Mouse (Mus musculus) heart, postnatal 0 days (tissue): ENCODE results near the gene Med25. TPM values are rescaled to one million over a fixed set of nuclear protein-coding genes. Genes with fewer than 3 reads are reported as not detected.

ENCODE experiments used
- ATAC-seq: fragments of 200-750 bp; cut with Nextera tagmentation; 2 replicates; pipeline ENCODE4 v1.8.0; 2017; ENCODE audit warnings: low read depth, moderate number of reproducible peaks, moderate library complexity; ENCODE audit not compliant: insufficient read depth
- DNase-seq: peaks from one replicate; pipeline ENCODE4 v3.0.0-alpha.2; 2016; ENCODE audit warnings: low spot score
- H3K27ac ChIP-seq: fragments of 300-500 bp; sonication (generic); 2 replicates; pipeline ENCODE4 v1.5.1; 2014; ENCODE audit warnings: low read depth, mild to moderate bottlenecking
- H3K27me3 ChIP-seq: fragments of 300-500 bp; sonication (generic); 2 replicates; pipeline ENCODE4 v1.6.1; 2014; ENCODE audit warnings: low read length, mixed read lengths; ENCODE audit not compliant: control insufficient read depth, insufficient read depth
- H3K36me3 ChIP-seq: fragments of 300-500 bp; sonication (generic); replicated peaks from 2 replicates; pipeline ENCODE4 v1.6.1; 2014; ENCODE audit warnings: low read length, mixed read lengths; ENCODE audit not compliant: control insufficient read depth, insufficient read depth
- H3K4me1 ChIP-seq: fragments of 300-500 bp; sonication (generic); 2 replicates; pipeline ENCODE4 v1.6.1; 2014; ENCODE audit warnings: antibody characterized with exemption; ENCODE audit not compliant: control insufficient read depth, insufficient read depth
- H3K4me2 ChIP-seq: fragments of 300-500 bp; sonication (generic); 2 replicates; pipeline ENCODE4 v1.6.1; 2014; ENCODE audit warnings: low read depth, mild to moderate bottlenecking, low read length, moderate library complexity
- H3K4me3 ChIP-seq: fragments of 300-500 bp; sonication (generic); 2 replicates; pipeline ENCODE4 v1.5.1; 2014; ENCODE audit warnings: low read depth, low read length
- H3K9ac ChIP-seq: fragments of 300-500 bp; sonication (generic); replicated peaks from 2 replicates; pipeline ENCODE4 v1.6.1; 2014; ENCODE audit warnings: low read depth, low read length, mixed read lengths
- H3K9me3 ChIP-seq: fragments of 300-500 bp; sonication (generic); replicated peaks from 2 replicates; pipeline ENCODE4 v1.6.1; 2016; ENCODE audit warnings: low read length; ENCODE audit not compliant: control insufficient read depth
- CTCF ChIP-seq: IDR thresholded peaks from 2 replicates; pipeline ENCODE4 v1.5.1; 2016; ENCODE audit warnings: antibody characterized with exemption, control low read depth, low read depth
- EP300 ChIP-seq: IDR thresholded peaks from 2 replicates; pipeline ENCODE4 v1.6.1; 2016; ENCODE audit warnings: antibody characterized with exemption, low read depth
- WGBS: fragments of 180-500 bp; shearing (Covaris S2); extraction: QIAGEN DNeasy Blood & Tissue Kit; methylation state at CpG from one replicate; pipeline ENCODE4 v1.1.7; 2014; 5-methylcytosine and 5-hydroxymethylcytosine counted together
- polyA plus RNA-seq: library from polyadenylated mRNA; unstranded; fragments of >200 nt; fragmentation: Nextera tagmentation; extraction: Ambion mirVana; gene quantifications from 2 replicates; pipeline ENCODE4 v1.2.1, GENCODE M21; 2015
- total RNA-seq: library from RNA; depleted of rRNA; stranded (reverse); fragments of >200 nt; gene quantifications from 2 replicates; pipeline ENCODE4 v1.2.3, GENCODE M21; 2014; ENCODE audit warnings: low replicate concordance

The Med25 gene
- total and polyA plus RNA-seq, 2 experiments from 2014 or later = 73.3 to 112 TPM

DNA sequence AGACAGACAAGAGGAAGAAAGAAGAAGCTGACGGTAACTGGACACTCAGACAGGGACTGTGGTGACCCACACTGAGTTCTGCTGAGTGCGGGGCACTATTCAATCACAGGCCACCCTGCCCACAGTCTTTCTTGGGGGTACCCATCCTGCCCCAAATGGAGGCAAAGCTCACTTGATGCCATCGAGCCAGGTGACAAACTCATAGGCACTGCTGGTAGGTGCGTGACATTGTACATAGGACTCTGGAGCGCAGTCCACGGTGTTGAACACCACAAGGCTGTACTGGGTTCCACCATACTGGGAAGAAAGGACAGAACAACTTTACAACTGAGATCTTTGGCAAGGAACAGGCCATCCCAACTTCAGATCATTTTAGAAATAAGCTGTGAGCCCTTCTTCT, 901 bp downstream of the Med25 start:
- H3K9ac ChIP-seq = peak overlapping the region; percentile 87
- DNase-seq (no peak), ATAC-seq (no peak)
- H3K4me1 ChIP-seq = peaks cover 51% of the 10 kb centered on the region
- peak overlapping the region; percentile 77 for H3K4me3 ChIP-seq
- no peaks in the 10 kb centered on the region; the same call in 1 of the 2 replicates for H3K36me3 ChIP-seq
- 19% methylated on average over 6 of the region's 6 CpGs for WGBS
- peak overlapping the region; percentile 91 for H3K4me2 ChIP-seq
- H3K9me3 ChIP-seq = no peaks in the 10 kb centered on the region
- H3K27me3 ChIP-seq = no peaks in the 10 kb centered on the region
- H3K27ac ChIP-seq = peak overlapping the region; percentile 91
- TF ChIP-seq CTCF = no peak
- no peak for TF ChIP-seq EP300

DNA sequence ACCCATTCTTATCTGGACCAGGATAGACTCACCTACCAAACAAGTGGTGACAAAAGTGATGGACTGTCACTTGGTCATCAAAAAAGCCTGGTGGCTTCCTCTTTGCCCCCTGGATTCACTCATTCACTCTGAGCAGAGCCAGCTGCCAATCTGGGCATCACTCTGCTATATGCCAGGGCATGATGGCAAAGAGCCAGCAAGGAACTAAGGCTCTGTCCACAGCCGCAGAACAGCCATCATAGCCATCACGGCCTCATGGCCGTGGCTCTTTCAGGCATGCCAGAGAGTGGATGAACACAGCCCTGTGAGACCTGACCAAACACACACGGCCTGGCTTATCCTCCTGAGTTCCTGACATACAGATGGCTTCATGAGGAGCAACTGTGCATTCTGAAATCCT, 1.8 kb downstream of the Med25 start:
- H3K4me3 ChIP-seq = no peak overlapping the region; the same call in 1 of the 2 replicates

DNA sequence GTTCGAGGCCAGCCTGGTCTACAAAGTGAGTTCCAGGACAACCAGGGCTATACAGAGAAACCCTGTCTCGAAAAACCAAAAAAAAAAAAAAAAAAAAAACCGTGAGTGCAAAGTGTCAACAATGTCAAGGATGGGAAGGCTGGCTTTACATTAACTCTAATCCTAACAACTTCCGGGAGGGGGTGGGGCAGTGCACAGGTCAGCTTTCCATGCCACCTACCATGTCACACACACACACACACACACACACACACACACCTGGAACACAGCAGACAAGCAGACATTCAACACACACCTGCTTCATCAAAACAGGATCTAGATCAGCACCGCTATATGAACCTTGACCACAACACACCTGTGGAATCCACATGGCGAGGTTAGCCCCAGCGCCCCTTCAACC, 2.3 kb downstream of the Med25 start:
- Histone ChIP-seq H3K36me3 (peaks cover 10% of the 10 kb centered on the region; the same call in 1 of the 2 replicates), H3K9ac (no peak overlapping the region), H3K9me3 (no peaks in the 10 kb centered on the region), H3K27ac (no peak overlapping the region), H3K4me2 (no peak overlapping the region), H3K4me3 (no peak overlapping the region), H3K27me3 (no peaks in the 10 kb centered on the region), H3K4me1 (peaks cover 44% of the 10 kb centered on the region)
- TF ChIP-seq CTCF (no peak), EP300 (no peak)
- no peak for DNase-seq
- ATAC-seq = no peak
- WGBS = 85% methylated on average over 6 of the region's 7 CpGs

More for the DNA sequence above, 1.8 kb downstream of the Med25 start:
- Histone ChIP-seq H3K4me2 (peak overlapping the region; percentile 91), H3K27me3 (no peaks in the 10 kb centered on the region), H3K36me3 (peaks cover 4% of the 10 kb centered on the region; the same call in 1 of the 2 replicates), H3K27ac (no peak overlapping the region), H3K9me3 (no peaks in the 10 kb centered on the region), H3K9ac (no peak overlapping the region), H3K4me1 (peaks cover 47% of the 10 kb centered on the region)
- 56% methylated on average over 4 of the region's 4 CpGs for WGBS
- DNase-seq (no peak), ATAC-seq (no peak)
- no peak for TF ChIP-seq EP300
- TF ChIP-seq CTCF = no peak

DNA sequence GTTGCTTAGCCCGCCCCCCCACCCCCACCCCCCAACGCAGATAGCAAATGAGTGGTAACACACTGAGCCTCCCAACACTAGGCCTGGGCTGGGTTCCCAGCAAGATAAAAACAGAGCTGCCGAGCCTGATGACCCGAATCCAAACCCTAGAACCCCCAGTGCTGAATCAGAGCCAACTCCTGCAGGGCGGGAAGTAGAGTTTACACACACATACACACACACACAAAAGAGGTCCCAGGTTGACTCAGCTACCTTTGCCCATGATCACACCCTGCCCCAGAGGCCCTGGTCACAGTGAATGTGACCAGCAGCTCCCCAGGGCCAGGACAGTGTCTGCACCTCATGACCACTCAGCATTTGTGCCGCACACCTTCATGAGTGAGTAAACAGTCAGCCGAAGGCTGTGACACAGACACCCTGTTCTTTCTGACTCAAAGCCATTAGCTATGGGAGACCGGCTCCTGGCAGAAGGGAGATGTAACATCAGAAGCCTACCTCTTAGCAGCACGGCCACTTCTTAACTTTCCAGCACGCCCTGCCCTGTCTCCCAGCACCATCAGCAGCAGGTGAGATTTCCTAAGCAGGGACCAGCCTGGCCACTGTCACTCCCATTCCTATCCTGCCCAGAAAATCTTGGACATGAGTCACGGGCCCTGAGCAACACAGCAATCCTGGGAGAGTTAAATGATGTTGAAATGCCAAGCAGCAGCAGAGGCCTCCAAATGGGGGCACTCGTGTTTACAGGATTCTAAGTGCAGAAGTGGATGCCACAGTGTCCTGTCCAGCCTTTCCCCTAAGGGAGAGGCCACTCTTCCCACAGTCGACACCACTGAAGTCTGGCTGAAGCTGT, 4.0 kb downstream of the Med25 start:
- peak; percentile 50 for ATAC-seq
- Histone ChIP-seq H3K4me3 (no peak overlapping the region), H3K4me2 (no peak overlapping the region), H3K27me3 (no peaks in the 10 kb centered on the region), H3K9me3 (no peaks in the 10 kb centered on the region), H3K4me1 (peaks cover 40% of the 10 kb centered on the region), H3K27ac (peak overlapping the region; percentile 74), H3K9ac (no peak overlapping the region), H3K36me3 (peaks cover 23% of the 10 kb centered on the region)
- TF ChIP-seq EP300 (peak; percentile 38; the same call in 1 of the 2 replicates), CTCF (no peak)
- WGBS = 37% methylated on average over 13 of the region's 13 CpGs
- DNase-seq = peak; percentile 52

DNA sequence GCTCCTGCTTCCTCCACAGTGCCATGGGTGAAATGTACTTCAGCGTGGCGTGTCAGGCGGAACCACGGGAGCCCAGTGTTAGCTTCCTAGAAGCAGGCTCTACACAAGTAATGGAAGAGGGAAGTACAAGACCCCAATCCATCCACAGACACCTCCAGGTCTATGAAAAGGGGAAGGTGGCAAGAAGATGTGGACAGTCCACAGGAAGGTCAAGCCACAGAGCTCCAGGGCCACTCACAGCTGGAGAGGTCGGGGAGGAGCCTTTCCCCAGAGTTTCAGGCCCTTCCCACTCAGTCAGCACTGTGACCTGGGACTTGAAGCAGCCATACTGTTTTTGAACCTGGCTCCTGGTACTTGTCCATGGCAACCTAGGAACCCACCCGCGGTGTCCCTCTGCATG, 5.5 kb downstream of the Med25 start:
- H3K4me1 ChIP-seq = peaks cover 35% of the 10 kb centered on the region
- WGBS = 88% methylated on average over 7 of the region's 7 CpGs
- no peak for DNase-seq
- no peak overlapping the region for H3K4me2 ChIP-seq
- H3K27me3 ChIP-seq = no peaks in the 10 kb centered on the region
- H3K9me3 ChIP-seq = no peaks in the 10 kb centered on the region
- TF ChIP-seq CTCF (no peak), EP300 (no peak)
- peaks cover 39% of the 10 kb centered on the region for H3K36me3 ChIP-seq
- ATAC-seq = no peak
- no peak overlapping the region for H3K4me3 ChIP-seq
- peak overlapping the region; percentile 74 for H3K27ac ChIP-seq
- no peak overlapping the region for H3K9ac ChIP-seq

DNA sequence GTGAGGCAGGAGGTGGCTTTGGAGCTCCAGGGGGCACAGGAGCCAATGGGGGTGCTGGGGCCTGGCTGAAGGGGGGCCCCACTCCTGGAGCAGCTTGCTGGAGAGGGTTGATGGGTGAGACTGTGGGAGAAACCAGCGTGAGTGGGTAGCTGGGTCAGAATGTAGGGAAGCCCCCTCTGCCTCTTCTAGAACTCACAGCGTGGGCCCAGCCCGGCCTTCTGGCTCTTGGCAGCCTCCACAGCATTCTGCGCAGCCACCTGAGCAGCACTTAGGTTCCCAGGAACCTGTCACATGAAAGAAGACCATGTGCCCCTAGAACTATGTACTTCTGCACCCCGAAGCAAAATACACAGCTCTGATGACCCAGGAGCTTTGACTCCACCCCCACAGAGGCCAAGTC, 7.9 kb downstream of the Med25 start:
- ATAC-seq (no peak), DNase-seq (no peak)
- H3K4me2 ChIP-seq = no peak overlapping the region
- no peak overlapping the region for H3K4me3 ChIP-seq
- no peak for TF ChIP-seq EP300
- no peak for TF ChIP-seq CTCF
- H3K9me3 ChIP-seq = no peaks in the 10 kb centered on the region
- 94% methylated on average over 5 of the region's 5 CpGs for WGBS
- H3K4me1 ChIP-seq = peaks cover 21% of the 10 kb centered on the region
- peaks cover 62% of the 10 kb centered on the region for H3K36me3 ChIP-seq
- no peaks in the 10 kb centered on the region for H3K27me3 ChIP-seq
- H3K27ac ChIP-seq = no peak overlapping the region
- H3K9ac ChIP-seq = no peak overlapping the region
